16 mouse cellular contexts compared by ENCODE assay signal in genomic region chr2:58754736-58755135, GRCm38 (mm10).
"Had no signal": no experiment of that assay in that cellular context is flagged by ENCODE, and none has a peak within 500 bp of the region (broad histone marks: within the 10 kb centered on the region; RNA-seq: fewer than 3 reads in every experiment).

No protein-coding gene starts in this region.

- H3K4me3 ChIP-seq: intestine, embryonic 15.5 days; limb, embryonic 13.5 days; lung, embryonic 15.5 days; megakaryocyte, embryonic 14.5 days; midbrain, embryonic 15.5 days; neural tube, embryonic 13.5 days; stomach, embryonic 15.5 days had no signal

- DNase-seq: left cerebral cortex, postnatal 4 days; lung, postnatal 14 days; right cerebral cortex, postnatal 14 days; thymus, adult 2 months; thymus, postnatal 25 days had no signal

- ATAC-seq: intestine, embryonic 15.5 days; midbrain, embryonic 15.5 days had no signal

- H3K4me2 ChIP-seq: hindbrain, embryonic 14.5 days; intestine, embryonic 15.5 days; limb, embryonic 13.5 days; lung, embryonic 15.5 days; midbrain, embryonic 11.5 days; midbrain, embryonic 15.5 days; neural tube, embryonic 13.5 days; stomach, embryonic 15.5 days had no signal

- H3K27ac ChIP-seq: hindbrain, embryonic 14.5 days; intestine, embryonic 15.5 days; limb, embryonic 13.5 days; liver, embryonic 14.5 days; lung, embryonic 15.5 days; macrophage; midbrain, embryonic 15.5 days; neural tube, embryonic 13.5 days; stomach, embryonic 15.5 days had no signal

- H3K4me1 ChIP-seq: intestine, embryonic 15.5 days; limb, embryonic 13.5 days; lung, embryonic 15.5 days; megakaryocyte, embryonic 14.5 days; midbrain, embryonic 15.5 days; neural tube, embryonic 13.5 days; stomach, embryonic 15.5 days had no signal

- H3K9me3 ChIP-seq: intestine, embryonic 15.5 days; lung, embryonic 15.5 days; neural tube, embryonic 13.5 days; stomach, embryonic 15.5 days had no signal

- H3K36me3 ChIP-seq: intestine, embryonic 15.5 days; limb, embryonic 13.5 days; lung, embryonic 15.5 days; midbrain, embryonic 15.5 days; neural tube, embryonic 13.5 days; stomach, embryonic 15.5 days had no signal

- H3K9ac ChIP-seq: hindbrain, embryonic 14.5 days; intestine, embryonic 15.5 days; limb, embryonic 13.5 days; liver, embryonic 14.5 days; lung, embryonic 15.5 days; midbrain, embryonic 15.5 days; neural tube, embryonic 13.5 days; stomach, embryonic 15.5 days had no signal

- H3K27me3 ChIP-seq: intestine, embryonic 15.5 days; limb, embryonic 13.5 days; lung, embryonic 15.5 days; megakaryocyte, embryonic 14.5 days; midbrain, embryonic 15.5 days; neural tube, embryonic 13.5 days; stomach, embryonic 15.5 days had no signal
